In the genomic region with DNA sequence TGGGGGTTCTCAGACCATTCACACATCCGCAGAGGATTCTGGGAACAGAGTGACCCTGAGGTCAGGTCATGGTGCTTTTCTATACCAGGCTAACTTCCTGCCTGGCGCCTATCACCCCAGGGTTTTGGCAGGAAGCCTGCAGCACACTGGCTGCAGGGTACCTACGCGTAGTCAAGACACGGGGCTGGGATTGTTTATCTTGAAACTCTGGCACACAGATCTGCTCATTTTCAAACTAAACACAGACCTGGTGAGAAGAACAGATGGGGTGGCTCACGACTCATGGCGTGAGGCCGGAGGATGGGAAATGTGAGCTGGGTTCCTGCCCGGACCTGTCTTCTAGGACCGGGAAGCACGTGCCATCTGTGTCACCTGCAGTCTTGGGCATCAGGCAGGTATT, we compare ENCODE assay signal across 8 mouse cellular contexts. TPM values are rescaled to one million over a fixed set of nuclear protein-coding genes. Genes with fewer than 3 reads are reported as not detected.
DNase-seq lines count a peak whose midpoint lies in the region; ATAC-seq and TF ChIP-seq lines count a peak whose summit lies in the region.

No protein-coding gene starts in this region.

- H3K27me3 ChIP-seq in heart, postnatal 0 days (ENCODE audit: control insufficient read depth, insufficient read depth, low read length): no peaks in the 10 kb centered on the region
- no peaks in the 10 kb centered on the region for H3K27me3 ChIP-seq in limb, embryonic 12.5 days
- H3K27me3 ChIP-seq in neural tube, embryonic 14.5 days (ENCODE audit: control insufficient read depth, insufficient read depth, low read length): no peaks in the 10 kb centered on the region
- no peaks in the 10 kb centered on the region for H3K27me3 ChIP-seq in thymus, adult 2 months (ENCODE audit: control insufficient read depth, insufficient read depth, low read length)

- WGBS in heart, postnatal 0 days: 9% methylated on average over 11 of the region's 11 CpGs
- 42% methylated on average over 11 of the region's 11 CpGs for WGBS in limb, embryonic 12.5 days
- 52% methylated on average over 11 of the region's 11 CpGs for WGBS in neural tube, embryonic 14.5 days
- WGBS in thymus, adult 2 months: 67% methylated on average over 11 of the region's 11 CpGs

- H3K4me1 ChIP-seq in heart, postnatal 0 days (ENCODE audit: control insufficient read depth, insufficient read depth): peaks cover 20% of the 10 kb centered on the region
- H3K4me1 ChIP-seq in limb, embryonic 12.5 days (replicated peaks): peaks cover 41% of the 10 kb centered on the region
- peaks cover 25% of the 10 kb centered on the region for H3K4me1 ChIP-seq in neural tube, embryonic 14.5 days (ENCODE audit: control insufficient read depth, insufficient read depth, low read length)
- H3K4me1 ChIP-seq in thymus, adult 2 months (replicated peaks; ENCODE audit: control insufficient read depth, insufficient read depth, low read length): peaks cover 17% of the 10 kb centered on the region

- no peak for TF ChIP-seq CTCF in heart, postnatal 0 days (IDR thresholded peaks at IDR 0.05; ENCODE audit: low read depth)
- no peak for TF ChIP-seq CTCF in thymus, adult 2 months (IDR thresholded peaks at IDR 0.05; ENCODE audit: borderline replicate concordance, control insufficient read depth, extremely low read depth, insufficient read depth, low read length, poor library complexity)

- peak; percentile 58 for ATAC-seq in heart, postnatal 0 days (ENCODE audit: insufficient read depth, low read depth)
- ATAC-seq in limb, embryonic 12.5 days (ENCODE audit: insufficient number of reproducible peaks, insufficient read depth, low FRiP score, low TSS enrichment, low read depth): no peak
- ATAC-seq in neural tube, embryonic 14.5 days (ENCODE audit: low read depth): no peak

- no peak for TF ChIP-seq EP300 in heart, postnatal 0 days (IDR thresholded peaks at IDR 0.05; ENCODE audit: low read depth)

- peak; percentile 50 for DNase-seq in urinary bladder, postnatal 14 days (ENCODE audit: low spot score)
- DNase-seq in urinary bladder, adult 2 months (ENCODE audit: low spot score): no peak
- DNase-seq in embryo, embryonic 10.5 days (ENCODE audit: low spot score): peak; percentile 67
- peak; percentile 51 for DNase-seq in heart, postnatal 0 days (ENCODE audit: low spot score)
- DNase-seq in thymus, adult 2 months: no peak
- no peak for DNase-seq in kidney, adult 11 months

- H3K9me3 ChIP-seq in heart, postnatal 0 days (replicated peaks; ENCODE audit: control insufficient read depth, low read length): no peaks in the 10 kb centered on the region
- H3K9me3 ChIP-seq in limb, embryonic 12.5 days: peaks cover 11% of the 10 kb centered on the region; the same call in 1 of the 2 replicates
- no peaks in the 10 kb centered on the region for H3K9me3 ChIP-seq in neural tube, embryonic 14.5 days (ENCODE audit: control insufficient read depth, low read length)

- H3K4me2 ChIP-seq in heart, postnatal 0 days (ENCODE audit: low read depth, low read length): no peak overlapping the region
- no peak overlapping the region for H3K4me2 ChIP-seq in limb, embryonic 12.5 days
- H3K4me2 ChIP-seq in neural tube, embryonic 14.5 days (ENCODE audit: low read depth, low read length): no peak overlapping the region

- H3K27ac ChIP-seq in heart, postnatal 0 days (ENCODE audit: low read depth): peak overlapping the region; percentile 66
- peak overlapping the region; percentile 78 for H3K27ac ChIP-seq in limb, embryonic 12.5 days
- peak overlapping the region; percentile 69; the same call in 1 of the 2 replicates for H3K27ac ChIP-seq in neural tube, embryonic 14.5 days (ENCODE audit: low read depth, low read length)
- H3K27ac ChIP-seq in thymus, adult 2 months (ENCODE audit: control insufficient read depth, insufficient read depth, low read length): no peak overlapping the region

- no peak for TF ChIP-seq POLR2A in thymus, adult 2 months (IDR thresholded peaks at IDR 0.05; ENCODE audit: control insufficient read depth, extremely low read depth, insufficient read depth, low read length, poor library complexity)

- H3K9ac ChIP-seq in heart, postnatal 0 days (replicated peaks; ENCODE audit: low read depth, low read length): no peak overlapping the region
- no peak overlapping the region for H3K9ac ChIP-seq in limb, embryonic 12.5 days (replicated peaks)
- no peak overlapping the region for H3K9ac ChIP-seq in neural tube, embryonic 14.5 days (replicated peaks; ENCODE audit: low read depth, low read length)

- H3K36me3 ChIP-seq in heart, postnatal 0 days (replicated peaks; ENCODE audit: control insufficient read depth, insufficient read depth, low read length): peaks cover 15% of the 10 kb centered on the region
- H3K36me3 ChIP-seq in limb, embryonic 12.5 days: peaks cover 9% of the 10 kb centered on the region; the same call in 1 of the 2 replicates
- H3K36me3 ChIP-seq in neural tube, embryonic 14.5 days (ENCODE audit: control insufficient read depth, insufficient read depth, low read length): no peaks in the 10 kb centered on the region
- H3K36me3 ChIP-seq in thymus, adult 2 months (ENCODE audit: control insufficient read depth, insufficient read depth, low read length): no peaks in the 10 kb centered on the region

- no peak overlapping the region for H3K4me3 ChIP-seq in heart, postnatal 0 days (ENCODE audit: low read depth, low read length)
- no peak overlapping the region for H3K4me3 ChIP-seq in limb, embryonic 12.5 days (replicated peaks)
- H3K4me3 ChIP-seq in neural tube, embryonic 14.5 days (ENCODE audit: low read depth, low read length): no peak overlapping the region
- H3K4me3 ChIP-seq in thymus, adult 2 months (ENCODE audit: control insufficient read depth, insufficient read depth, low read length): no peak overlapping the region

RNA-seq across cellular contexts. Expression of a gene that starts 52.5 kb away (rescaled TPM):
- polyA plus RNA-seq in urinary bladder, adult 2 months (2012; rRNA removed): 49.5 and 51.4 TPM in 2 replicates
- total RNA-seq in heart, postnatal 0 days (2014; rRNA removed; ENCODE audit: low replicate concordance): 27.7 and 29.9 TPM in 2 replicates
- 11.8 and 13.2 TPM in 2 replicates for polyA plus RNA-seq in heart, postnatal 0 days (2015; fragmentation: Nextera tagmentation; extraction: Ambion mirVana)
- 20.2 and 24.9 TPM in 2 replicates for polyA plus RNA-seq in limb, embryonic 12.5 days (2016; fragmentation: Nextera tagmentation; extraction: Ambion mirVana)
- 34.4 and 38.3 TPM in 2 replicates for polyA plus RNA-seq in neural tube, embryonic 14.5 days (2014; fragmentation: Nextera tagmentation; extraction: Ambion mirVana)
- 52.7 and 57.5 TPM in 2 replicates for polyA plus RNA-seq in thymus, adult 2 months (2012; rRNA removed)

Comparison
In these comparisons a context has a peak if more than half of its experiments do, and no peak if none do; other contexts are left out.
1. DNase-seq: peak in urinary bladder, postnatal 14 days (single experiment), embryo, embryonic 10.5 days (single experiment) and heart, postnatal 0 days (single experiment); none in urinary bladder, adult 2 months (single experiment), thymus, adult 2 months (single experiment) and kidney, adult 11 months (single experiment).